Mouse (Mus musculus) olfactory bulb, adult 2 months (tissue): ENCODE results near the gene Mthfd1l. TPM values are rescaled to one million over a fixed set of nuclear protein-coding genes. Genes with fewer than 3 reads are reported as not detected.

Experiments
- H3K27ac ChIP-seq: fragments of 200-500 bp; 2 replicates; pipeline ENCODE4 v1.5.1; 2012; ENCODE audit warnings: low read depth, low read length; ENCODE audit not compliant: insufficient read depth
- H3K4me1 ChIP-seq: fragments of 200-500 bp; 2 replicates; pipeline ENCODE4 v1.6.1; 2012; ENCODE audit warnings: low read length; ENCODE audit not compliant: control insufficient read depth, insufficient read depth
- H3K4me3 ChIP-seq: fragments of 200-500 bp; 2 replicates; pipeline ENCODE4 v1.5.1; 2012; ENCODE audit warnings: mild to moderate bottlenecking, low read depth, low read length, moderate library complexity; ENCODE audit not compliant: insufficient read depth
- CTCF ChIP-seq: fragments of 200-500 bp; IDR thresholded peaks from 2 replicates; pipeline ENCODE4 v1.5.1; 2012; ENCODE audit warnings: low read depth, mild to moderate bottlenecking, low read length, moderate library complexity; ENCODE audit not compliant: insufficient read depth
- POLR2A ChIP-seq: fragments of 200-500 bp; IDR thresholded peaks from 2 replicates; pipeline ENCODE4 v1.6.1; 2012; ENCODE audit warnings: mild to moderate bottlenecking, low read depth, low read length, moderate library complexity; ENCODE audit not compliant: insufficient read depth
- WGBS: fragments of 180-500 bp; shearing (Covaris S2); methylation state at CpG from one replicate; pipeline ENCODE4 v1.1.7; 2018; 5-methylcytosine and 5-hydroxymethylcytosine counted together
- polyA plus RNA-seq: library from polyadenylated mRNA; stranded (reverse); fragments of >200 nt; gene quantifications from 2 replicates; pipeline ENCODE4 v1.2.4, GENCODE M21; 2012; ENCODE audit warnings: low replicate concordance; ENCODE audit not compliant: missing spikeins, insufficient read depth, insufficient read length

The Mthfd1l gene
- polyA plus RNA-seq, 1 experiment = not detected

DNA sequence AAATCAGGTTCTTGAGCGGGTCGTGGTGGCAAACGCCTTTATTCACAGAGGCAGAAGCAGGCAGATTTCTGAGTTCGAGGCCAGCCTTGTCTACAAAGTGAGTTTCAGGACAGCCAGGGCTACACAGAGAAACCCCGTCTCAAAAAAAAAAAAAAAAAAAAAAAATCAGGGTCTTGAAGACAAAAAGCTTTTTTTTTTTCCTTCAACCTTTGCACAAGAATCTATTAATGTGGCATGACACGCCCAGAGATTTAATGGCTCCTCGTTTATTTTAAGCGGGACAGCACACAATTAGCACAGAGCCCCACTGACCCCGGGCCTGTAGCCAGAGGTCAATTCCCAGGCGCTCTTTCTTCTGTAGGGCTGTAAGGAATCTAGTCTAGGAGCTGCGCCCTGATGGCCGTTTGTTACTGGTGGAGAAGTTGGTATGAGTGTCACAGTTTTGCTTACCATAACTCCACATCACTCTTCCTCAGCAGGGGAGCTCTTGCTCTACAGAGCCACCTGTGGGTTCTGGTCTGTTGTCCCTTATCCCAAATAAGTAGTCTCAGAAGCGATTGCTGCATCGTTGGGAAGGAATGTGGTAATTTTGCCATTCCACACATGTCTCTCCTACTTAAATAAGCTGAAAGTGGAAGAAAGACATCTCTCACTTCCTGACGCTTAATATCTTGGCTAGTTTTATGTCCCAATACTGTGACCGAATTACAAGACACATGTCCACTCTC, 172.3 kb downstream of the Mthfd1l start:
- Histone ChIP-seq H3K27ac (no peak overlapping the region), H3K4me1 (peaks cover 6% of the 10 kb centered on the region; the same call in 1 of the 2 replicates), H3K4me3 (no peak overlapping the region)
- 73% methylated on average over 16 of the region's 16 CpGs for WGBS
- TF ChIP-seq CTCF (no peak), POLR2A (no peak)

DNA sequence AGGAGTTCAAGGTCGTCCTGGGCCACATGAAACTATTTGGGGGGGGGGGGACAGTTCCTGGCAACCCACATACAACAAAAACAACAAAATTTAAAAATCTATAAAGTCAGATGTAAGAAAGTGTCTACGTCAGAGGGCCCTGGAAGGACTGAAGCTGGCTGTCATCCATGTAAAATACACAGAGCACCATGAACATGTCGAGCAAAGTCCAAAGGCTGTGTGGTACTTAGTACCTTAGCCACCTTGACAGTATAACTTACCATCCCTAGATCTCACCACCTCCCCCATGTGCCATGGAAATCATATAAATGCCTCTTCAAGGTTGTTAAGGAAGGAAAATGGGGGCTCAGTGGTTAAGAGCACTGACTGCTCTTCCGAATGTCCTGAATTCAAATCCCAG, 174.0 kb downstream of the Mthfd1l start:
- H3K4me3 ChIP-seq = no peak overlapping the region
- H3K27ac ChIP-seq = no peak overlapping the region
- 90% methylated on average over 4 of the region's 4 CpGs for WGBS
- H3K4me1 ChIP-seq = peaks cover 4% of the 10 kb centered on the region; the same call in 1 of the 2 replicates
- TF ChIP-seq POLR2A (no peak), CTCF (no peak)

DNA sequence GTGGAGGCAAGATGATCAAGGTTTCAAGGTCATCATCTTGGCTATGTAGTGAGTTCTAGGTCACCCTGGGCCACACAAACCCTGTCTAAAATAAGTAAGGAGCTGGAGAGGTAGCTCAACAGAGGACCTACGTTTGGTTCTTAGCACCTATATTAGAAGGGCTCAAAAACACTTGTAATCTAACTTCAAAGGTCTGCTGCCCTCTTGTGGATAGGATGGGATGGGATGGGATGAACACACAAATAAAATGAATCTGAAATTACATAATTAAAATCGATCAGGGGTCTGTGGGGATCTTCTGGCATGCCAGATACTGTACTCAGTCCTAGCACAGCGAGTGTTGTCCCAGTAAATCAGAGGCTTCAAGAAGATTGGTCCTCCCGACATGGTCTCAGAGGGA, 178.2 kb downstream of the Mthfd1l start:
- 97% methylated on average over 4 of the region's 4 CpGs for WGBS
- Histone ChIP-seq H3K4me1 (peaks cover 4% of the 10 kb centered on the region; the same call in 1 of the 2 replicates), H3K4me3 (no peak overlapping the region), H3K27ac (no peak overlapping the region)
- TF ChIP-seq CTCF (no peak), POLR2A (no peak)

DNA sequence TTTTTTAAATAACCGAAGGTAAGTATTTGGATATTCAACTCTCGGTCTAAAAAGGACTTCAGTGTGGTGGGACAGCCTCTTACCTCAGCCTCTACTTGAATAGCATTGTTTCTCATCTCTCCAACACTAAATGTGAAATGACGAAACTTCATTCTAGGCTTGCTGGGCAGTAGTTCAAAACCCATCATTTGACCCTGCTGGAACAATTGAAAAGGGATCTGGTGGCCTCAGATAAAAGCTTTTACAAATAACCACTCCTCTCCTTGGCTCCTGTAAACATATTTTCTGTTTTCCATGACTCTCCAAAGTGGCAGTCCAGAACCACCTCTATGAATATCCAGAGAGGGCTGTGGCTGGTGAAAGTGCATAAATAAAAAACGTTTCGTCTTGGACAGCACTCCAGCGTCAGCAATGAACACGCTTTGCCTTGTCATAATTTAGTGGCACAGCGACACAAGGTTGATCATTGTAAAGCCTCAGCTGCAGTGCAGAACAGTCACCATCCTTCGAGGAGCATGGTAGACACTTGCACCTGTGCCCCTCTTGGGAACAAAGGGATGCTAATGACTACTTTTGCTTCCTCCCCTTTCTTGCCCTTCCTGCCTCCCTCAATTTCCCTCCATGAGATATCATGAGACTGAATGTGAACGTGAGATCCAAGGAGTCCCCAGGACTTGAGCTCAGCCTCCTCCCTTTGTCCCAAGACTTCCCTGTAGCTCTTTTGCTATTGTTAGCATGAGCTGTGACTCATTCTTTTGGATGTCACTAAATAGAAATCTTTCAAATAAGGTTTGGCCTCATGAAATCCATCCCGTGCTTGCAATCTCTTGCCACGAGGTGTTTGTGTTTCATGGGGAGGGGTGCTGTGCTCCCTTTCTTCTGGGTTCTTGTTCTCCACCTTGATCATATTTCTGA, 179.2 kb downstream of the Mthfd1l start:
- H3K4me1 ChIP-seq = peaks cover 4% of the 10 kb centered on the region; the same call in 1 of the 2 replicates
- TF ChIP-seq CTCF = no peak
- no peak for TF ChIP-seq POLR2A
- H3K27ac ChIP-seq = no peak overlapping the region
- H3K4me3 ChIP-seq = no peak overlapping the region
- WGBS = 64% methylated on average over 12 of the region's 12 CpGs

DNA sequence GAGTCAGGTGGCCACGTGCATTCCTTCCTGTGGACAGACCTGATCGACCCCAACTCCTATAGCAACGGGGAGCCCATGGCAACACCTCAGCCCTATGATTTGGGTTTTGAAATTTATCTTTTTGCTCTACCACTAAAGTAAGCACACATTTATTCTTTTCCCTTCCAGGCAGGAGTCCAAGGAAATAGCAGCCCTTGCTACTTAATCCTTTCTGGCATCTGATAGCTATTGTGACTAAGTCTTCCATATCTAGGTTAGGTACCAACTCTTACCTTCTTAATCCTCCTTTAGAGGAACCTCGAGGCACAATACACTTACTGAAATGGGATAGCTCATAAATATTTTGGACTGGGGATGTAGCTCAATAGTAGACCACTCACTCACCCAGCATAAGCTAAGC, 180.1 kb downstream of the Mthfd1l start:
- no peak overlapping the region for H3K27ac ChIP-seq
- TF ChIP-seq CTCF (no peak), POLR2A (no peak)
- no peak overlapping the region for H3K4me3 ChIP-seq
- peaks cover 4% of the 10 kb centered on the region; the same call in 1 of the 2 replicates for H3K4me1 ChIP-seq
- 76% methylated on average over 4 of the region's 4 CpGs for WGBS

DNA sequence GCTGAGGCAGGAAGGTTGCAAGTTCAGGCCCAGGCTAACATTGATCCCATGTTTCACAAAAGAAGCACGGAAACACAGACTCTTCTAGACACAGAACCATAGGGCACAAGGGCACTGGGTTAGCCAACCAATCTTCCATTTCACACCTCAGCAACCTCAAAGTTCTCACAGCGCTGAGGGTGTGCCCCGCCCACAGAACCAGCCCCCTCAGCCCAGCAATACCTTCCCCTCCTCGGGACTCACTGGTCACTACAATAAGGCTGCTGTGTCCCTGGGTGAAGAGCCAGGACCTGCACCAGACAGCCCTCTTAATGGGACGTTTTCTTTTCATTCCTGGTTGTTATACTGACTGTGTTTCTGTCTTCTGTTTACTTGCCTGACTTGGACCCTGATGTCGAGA, 181.1 kb downstream of the Mthfd1l start:
- TF ChIP-seq CTCF (no peak), POLR2A (no peak)
- 72% methylated on average over 6 of the region's 6 CpGs for WGBS
- no peak overlapping the region for H3K27ac ChIP-seq
- peaks cover 4% of the 10 kb centered on the region; the same call in 1 of the 2 replicates for H3K4me1 ChIP-seq
- no peak overlapping the region for H3K4me3 ChIP-seq

DNA sequence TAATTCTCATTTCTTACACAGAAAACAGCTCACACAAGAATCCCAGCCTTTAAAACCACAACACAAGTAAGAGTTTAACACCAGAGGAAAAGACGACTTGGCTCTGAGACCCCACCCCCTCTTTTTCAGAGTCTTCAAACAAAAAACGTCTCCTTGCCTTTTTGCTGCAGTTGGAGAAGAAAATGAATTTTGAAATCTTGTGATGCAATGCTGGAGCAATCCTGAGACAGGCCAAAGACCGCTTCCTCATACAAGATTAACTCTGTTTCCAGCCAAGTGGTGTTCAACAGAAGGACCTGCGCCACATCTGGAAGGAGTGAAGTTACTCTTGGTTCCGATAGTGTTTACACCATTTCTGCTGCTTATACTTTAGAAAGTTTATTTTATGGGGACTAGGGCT, 182.6 kb downstream of the Mthfd1l start:
- WGBS = 72% methylated on average over 5 of the region's 5 CpGs
- no peak for TF ChIP-seq POLR2A
- no peak for TF ChIP-seq CTCF
- peaks cover 8% of the 10 kb centered on the region for H3K4me1 ChIP-seq
- no peak overlapping the region for H3K4me3 ChIP-seq
- no peak overlapping the region for H3K27ac ChIP-seq

DNA sequence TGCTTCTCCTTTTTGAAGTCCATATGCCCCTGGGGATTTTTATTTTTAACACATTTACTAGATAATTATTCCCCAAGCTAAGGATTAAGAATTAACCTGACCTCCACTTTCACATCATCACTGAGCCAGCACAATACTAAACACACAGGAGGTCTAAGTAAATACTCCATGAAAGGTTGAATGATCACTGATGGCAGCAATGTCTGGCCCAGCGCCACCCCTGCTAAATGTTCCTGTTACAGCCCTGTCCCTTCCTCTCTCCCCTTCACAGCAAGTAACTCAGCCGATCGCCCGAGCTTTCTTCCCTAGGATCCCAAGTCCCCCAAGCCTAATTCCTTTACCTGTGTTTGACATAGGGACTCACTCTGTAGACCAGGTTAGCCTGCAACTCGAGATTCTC, 185.6 kb downstream of the Mthfd1l start:
- WGBS = 86% methylated on average over 5 of the region's 5 CpGs
- TF ChIP-seq POLR2A (no peak), CTCF (no peak)
- Histone ChIP-seq H3K4me3 (no peak overlapping the region), H3K27ac (no peak overlapping the region), H3K4me1 (peaks cover 4% of the 10 kb centered on the region)

DNA sequence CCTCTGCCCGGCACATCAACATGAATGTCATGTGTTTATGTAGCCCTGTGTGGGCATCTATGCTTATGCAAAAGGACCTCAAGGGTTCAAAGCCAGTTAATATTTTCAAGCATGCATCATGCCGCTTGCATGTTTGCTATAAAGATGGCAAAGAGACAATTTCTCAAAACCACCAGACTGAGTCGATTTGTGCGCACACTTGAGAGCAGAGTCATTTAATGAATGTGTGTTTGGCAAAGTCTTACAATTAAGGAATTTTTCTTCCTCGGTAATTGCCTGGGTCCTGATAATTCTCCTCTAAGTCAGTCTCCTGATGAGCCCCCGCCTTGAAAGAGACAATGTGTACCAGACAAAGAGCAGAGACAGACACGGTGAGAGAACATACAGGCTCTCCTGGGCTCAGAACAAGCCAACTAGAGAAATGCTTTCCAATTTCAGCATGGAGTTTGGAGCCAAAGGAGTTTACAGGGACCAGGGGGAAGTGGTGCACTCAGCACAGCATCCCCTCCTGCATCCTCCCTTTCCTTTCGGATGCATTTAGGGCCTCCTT, 186.7 kb downstream of the Mthfd1l start:
- Histone ChIP-seq H3K4me1 (peaks cover 4% of the 10 kb centered on the region), H3K4me3 (no peak overlapping the region), H3K27ac (no peak overlapping the region)
- TF ChIP-seq POLR2A (no peak), CTCF (no peak)
- 56% methylated on average over 8 of the region's 8 CpGs for WGBS
